Comparison of ENCODE assay signal across 8 mouse cellular contexts in the genomic region with DNA sequence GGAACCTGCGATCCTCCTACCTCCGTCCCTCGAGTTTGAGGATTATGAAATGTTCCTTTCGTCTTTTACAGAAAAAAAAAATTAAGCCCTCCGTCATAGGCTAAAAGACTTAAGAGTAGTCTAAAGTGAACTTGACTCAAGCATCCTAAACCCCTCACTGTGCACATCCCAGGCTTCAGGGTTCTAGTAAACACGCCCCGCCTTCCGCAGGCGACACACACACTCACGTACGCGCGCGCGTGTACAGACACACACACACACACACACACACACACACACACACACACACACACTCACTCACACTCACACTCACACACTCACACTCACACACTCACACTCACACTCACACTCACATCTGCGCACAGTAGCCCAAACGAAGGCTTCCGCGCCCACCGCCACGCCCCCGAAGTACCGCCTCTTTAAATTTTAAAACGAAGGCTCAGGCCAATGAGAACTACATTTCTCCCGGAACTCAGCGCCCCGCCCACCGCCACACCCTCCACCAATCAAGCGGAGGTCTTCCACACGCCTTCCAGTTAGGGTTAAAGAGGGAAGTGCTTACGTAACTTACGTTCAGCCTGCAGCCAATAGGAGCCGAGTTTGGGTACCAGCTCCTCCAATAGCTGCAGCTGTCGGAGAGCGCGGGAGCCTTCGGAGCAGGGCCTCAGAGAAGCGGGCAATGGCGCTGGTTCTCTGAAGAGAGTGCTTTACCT. TPM values are rescaled to one million over a fixed set of nuclear protein-coding genes. Genes with fewer than 3 reads are reported as not detected.
DNase-seq lines count a peak whose midpoint lies in the region; ATAC-seq and TF ChIP-seq lines count a peak whose summit lies in the region.

A gene (plus strand): TSS at position 619 of the 713 bp plus-strand sequence.

- DNase-seq in gastrocnemius, adult 8-10 months (ENCODE audit: low spot score in 2 of 2) = peak; percentile 87 to 91
- peak; percentile 93 for DNase-seq in hindlimb bud, embryonic 11.5 days (ENCODE audit: extremely low spot score, low read depth, low spot score)
- DNase-seq in left cerebral cortex, adult 8-10 months (ENCODE audit: low spot score in 2 of 2) = peak; percentile 85 to 95
- peak; percentile 99 for DNase-seq in right cerebral cortex, postnatal 10 days (ENCODE audit: low spot score in 2 of 2)
- DNase-seq in urinary bladder, postnatal 25 days (ENCODE audit: low spot score) = peak; percentile 92

- peaks cover 2% of the 10 kb centered on the region for H3K27me3 ChIP-seq in megakaryocyte, embryonic 14.5 days (replicated peaks)

- no peaks in the 10 kb centered on the region for H3K9me3 ChIP-seq in megakaryocyte, embryonic 14.5 days

- ATAC-seq in activated CD4-positive, CD25-positive, alpha-beta regulatory T cell, adult 4 months = peak; percentile 99

- no peaks in the 10 kb centered on the region for H3K4me1 ChIP-seq in cortical plate, adult 2 months (ENCODE audit: control insufficient read depth, insufficient read depth, low read length)
- peaks cover 43% of the 10 kb centered on the region for H3K4me1 ChIP-seq in megakaryocyte, embryonic 14.5 days

- TF ChIP-seq POLR2A in cortical plate, adult 2 months (IDR thresholded peaks at IDR 0.05; ENCODE audit: extremely low read depth, insufficient read depth, low read length) = no peak

- no peaks in the 10 kb centered on the region for H3K36me3 ChIP-seq in megakaryocyte, embryonic 14.5 days (replicated peaks; ENCODE audit: low read length)

- H3K27ac ChIP-seq in cortical plate, adult 2 months (ENCODE audit: insufficient read depth, low read length) = no peak within 1 kb of the TSS

- peak within 1 kb of the TSS; percentile 41 for H3K4me3 ChIP-seq in cortical plate, adult 2 months (ENCODE audit: insufficient read depth, low read length)
- H3K4me3 ChIP-seq in megakaryocyte, embryonic 14.5 days (replicated peaks) = peak within 1 kb of the TSS; percentile 98

- no peak for TF ChIP-seq CTCF in cortical plate, adult 2 months (IDR thresholded peaks at IDR 0.05; ENCODE audit: extremely low read depth, insufficient read depth, low read length)

RNA-seq across cellular contexts. Expression of the gene that starts here (rescaled TPM):
- 1 to 10 TPM; 1.9 to 2.3 TPM for polyA plus RNA-seq in activated CD4-positive, CD25-positive, alpha-beta regulatory T cell, adult 4 months (2017; shearing (Covaris generic))
- 0.06 and 0.08 TPM in 2 replicates for polyA plus RNA-seq in cortical plate, adult 2 months (2012; rRNA removed)
- not detected for total RNA-seq in gastrocnemius, adult 8-10 months (2022)
- total RNA-seq in left cerebral cortex, adult 8-10 months (2022) = under 1 TPM in 2 of 4 experiments, not detected in 2; 0.11 to 0.22 TPM
- polyA plus RNA-seq in megakaryocyte, embryonic 14.5 days (2012; ENCODE audit: insufficient read depth, low replicate concordance) = 1.9 and 4.4 TPM in 2 replicates

Comparison
In these comparisons a context has a peak if more than half of its experiments do, and no peak if none do; other contexts are left out.
1. Peak in DNase-seq in gastrocnemius, adult 8-10 months; RNA of the gene not detected or under 1 TPM.
2. Peak in DNase-seq in left cerebral cortex, adult 8-10 months; RNA of the gene not detected or under 1 TPM.